Comparison of ENCODE assay signal across 27 mouse cellular contexts in the genomic region with DNA sequence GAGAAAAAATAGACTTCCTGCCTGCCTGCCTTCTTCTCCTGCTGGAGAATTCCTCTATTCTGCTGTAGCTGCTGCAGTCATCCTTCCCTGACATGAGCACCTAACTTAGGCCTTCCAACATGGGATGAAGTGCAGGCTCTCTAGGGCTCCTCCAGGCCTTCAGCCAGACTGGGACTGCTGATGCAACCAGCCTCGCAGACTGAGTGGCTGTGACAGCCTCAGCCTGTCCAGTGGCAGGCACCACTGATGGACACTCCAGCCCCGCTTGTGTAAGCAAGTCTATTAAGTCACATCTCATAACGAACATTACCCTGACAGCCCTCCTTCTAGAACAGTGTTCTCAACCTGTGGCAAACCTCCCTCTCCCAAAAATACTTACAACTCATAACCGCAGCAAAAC. TPM values are rescaled to one million over a fixed set of nuclear protein-coding genes. Genes with fewer than 3 reads are reported as not detected.
DNase-seq lines count a peak whose midpoint lies in the region; ATAC-seq and TF ChIP-seq lines count a peak whose summit lies in the region.
"Had no signal": no experiment of that assay in that cellular context is flagged by ENCODE, and none has a peak within 500 bp of the region (broad histone marks: within the 10 kb centered on the region; RNA-seq: fewer than 3 reads in every experiment).

No protein-coding gene starts in this region.

- H3K4me1 ChIP-seq in lung, postnatal 0 days (ENCODE audit: insufficient read depth, low read depth, low read length) = peaks cover 16% of the 10 kb centered on the region; the same call in 1 of the 2 replicates
- H3K4me1 ChIP-seq in forebrain, postnatal 0 days (ENCODE audit: insufficient read depth) = no peaks in the 10 kb centered on the region

- intact Hi-C loops in left cerebral cortex, postnatal 4 days (cut with DNase I) = no loop called here

- 55% methylated on average over 4 of the region's 4 CpGs for WGBS in lung, postnatal 0 days
- 93% methylated on average over 4 of the region's 4 CpGs for WGBS in forebrain, postnatal 0 days

- no peak overlapping the region for H3K9ac ChIP-seq in lung, postnatal 0 days (replicated peaks; ENCODE audit: low read depth)
- H3K9ac ChIP-seq in forebrain, postnatal 0 days = no peak overlapping the region
- H3K9ac ChIP-seq: forebrain, embryonic 13.5 days; heart, embryonic 12.5 days; heart, embryonic 15.5 days; hindbrain, embryonic 13.5 days had no signal

- DNase-seq in adrenal gland, postnatal 14 days = peak; percentile 63
- no peak for DNase-seq in adrenal gland, adult (ENCODE audit: inconsistent age in 2 of 2, low spot score in 1 of 2)
- peak; percentile 56 for DNase-seq in adipocyte (ENCODE audit: low spot score)
- DNase-seq in lung, postnatal 0 days (ENCODE audit: low spot score) = peak; percentile 87
- DNase-seq in lung, postnatal 25 days (ENCODE audit: low spot score) = peak; percentile 29
- no peak for DNase-seq in left cerebral cortex, postnatal 4 days
- no peak for DNase-seq in forebrain, postnatal 0 days
- no peak for DNase-seq in embryo, embryonic 10 days (ENCODE audit: low spot score)
- DNase-seq: adrenal gland, adult 2 months; adrenal gland, postnatal 25 days; cerebellum, adult 11-12 months; cerebellum, adult 8-10 months; cerebellum, postnatal 10 days; cerebellum, postnatal 36 days; gastrocnemius, postnatal 25 days; heart, adult 18-20 months; heart, postnatal 10 days; heart, postnatal 36 days had no signal

- H3K4me3 ChIP-seq in lung, postnatal 0 days (ENCODE audit: low read depth, low read length) = no peak overlapping the region
- H3K4me3 ChIP-seq in forebrain, postnatal 0 days (ENCODE audit: low read depth, low read length) = no peak overlapping the region
- H3K4me3 ChIP-seq: forebrain, embryonic 10.5 days; forebrain, embryonic 13.5 days; heart, embryonic 12.5 days; heart, embryonic 15.5 days; hindbrain, embryonic 10.5 days; hindbrain, embryonic 13.5 days had no signal

- TF ChIP-seq CTCF in lung, postnatal 0 days (IDR thresholded peaks at IDR 0.05) = no peak
- no peak for TF ChIP-seq CTCF in forebrain, postnatal 0 days (IDR thresholded peaks at IDR 0.05; ENCODE audit: low read depth)

- no peaks in the 10 kb centered on the region for H3K27me3 ChIP-seq in lung, postnatal 0 days (replicated peaks; ENCODE audit: insufficient read depth, low read length)
- no peaks in the 10 kb centered on the region for H3K27me3 ChIP-seq in forebrain, postnatal 0 days (ENCODE audit: insufficient read depth, low read length)
- H3K27me3 ChIP-seq: forebrain, embryonic 13.5 days; heart, embryonic 12.5 days; heart, embryonic 15.5 days had no signal

- TF ChIP-seq EP300 in lung, postnatal 0 days (IDR thresholded peaks at IDR 0.05) = peak; percentile 42; the same call in 1 of the 2 replicates

- H3K4me2 ChIP-seq in lung, postnatal 0 days (replicated peaks; ENCODE audit: low read depth, low read length) = no peak overlapping the region
- H3K4me2 ChIP-seq in forebrain, postnatal 0 days (ENCODE audit: low read depth) = no peak overlapping the region
- H3K4me2 ChIP-seq: forebrain, embryonic 13.5 days; heart, embryonic 12.5 days; heart, embryonic 15.5 days; hindbrain, embryonic 13.5 days had no signal

- H3K36me3 ChIP-seq in lung, postnatal 0 days (ENCODE audit: insufficient read depth, low read length) = no peaks in the 10 kb centered on the region
- no peaks in the 10 kb centered on the region for H3K36me3 ChIP-seq in forebrain, postnatal 0 days (ENCODE audit: insufficient read depth)
- H3K36me3 ChIP-seq: forebrain, embryonic 10.5 days; heart, embryonic 12.5 days; heart, embryonic 15.5 days; hindbrain, embryonic 10.5 days; hindbrain, embryonic 13.5 days had no signal

- H3K27ac ChIP-seq in lung, postnatal 0 days (ENCODE audit: low read length) = no peak overlapping the region
- H3K27ac ChIP-seq in forebrain, postnatal 0 days (ENCODE audit: low read depth, low read length) = no peak overlapping the region
- H3K27ac ChIP-seq: forebrain, embryonic 10.5 days; forebrain, embryonic 13.5 days; heart, embryonic 15.5 days; hindbrain, embryonic 10.5 days; hindbrain, embryonic 13.5 days had no signal

- peak; percentile 74 for ATAC-seq in lung, postnatal 0 days
- no peak for ATAC-seq in forebrain, postnatal 0 days
- ATAC-seq: activated CD4-positive, CD25-positive, alpha-beta regulatory T cell, adult 4 months; forebrain, embryonic 13.5 days; forebrain, embryonic 16.5 days; hindbrain, embryonic 16.5 days had no signal

- H3K9me3 ChIP-seq in lung, postnatal 0 days (ENCODE audit: low read length) = no peaks in the 10 kb centered on the region
- H3K9me3 ChIP-seq in forebrain, postnatal 0 days (ENCODE audit: low read length) = no peaks in the 10 kb centered on the region
- H3K9me3 ChIP-seq: heart, embryonic 15.5 days; hindbrain, embryonic 13.5 days had no signal

RNA-seq across cellular contexts. Expression of a gene that starts 2.2 kb away (rescaled TPM):
- total RNA-seq in adrenal gland, postnatal 14 days (2021) = 822 and 851 TPM in 2 replicates
- 119 TPM in 2 replicates for polyA plus RNA-seq in lung, postnatal 0 days (2015; fragmentation: Nextera tagmentation; extraction: Ambion mirVana)
- 10 to 100 TPM; 16.5 to 18.2 TPM for total RNA-seq in left cerebral cortex, postnatal 4 days (2021)
- 14.0 and 21.0 TPM in 2 replicates for total RNA-seq in forebrain, postnatal 0 days (2014; rRNA removed)
- polyA plus RNA-seq in forebrain, postnatal 0 days (2015; fragmentation: Nextera tagmentation; extraction: Ambion mirVana) = 30.3 and 33.0 TPM in 2 replicates

RNA-seq across cellular contexts. Expression of a gene that starts 28.9 kb away (rescaled TPM):
- 17.8 and 22.7 TPM in 2 replicates for total RNA-seq in adrenal gland, postnatal 14 days (2021)
- 1.5 and 1.8 TPM in 2 replicates for polyA plus RNA-seq in lung, postnatal 0 days (2015; fragmentation: Nextera tagmentation; extraction: Ambion mirVana)
- total RNA-seq in left cerebral cortex, postnatal 4 days (2021) = 10 to 100 TPM; 13.1 to 14.4 TPM
- total RNA-seq in forebrain, postnatal 0 days (2014; rRNA removed) = 10.7 and 14.7 TPM in 2 replicates
- 8.7 and 11.0 TPM in 2 replicates for polyA plus RNA-seq in forebrain, postnatal 0 days (2015; fragmentation: Nextera tagmentation; extraction: Ambion mirVana)

Comparison
In these comparisons a context has a peak if more than half of its experiments do, and no peak if none do; other contexts are left out.
1. DNase-seq: peak in adrenal gland, postnatal 14 days (single experiment), adipocyte (single experiment), lung, postnatal 0 days (single experiment) and lung, postnatal 25 days (single experiment); none in adrenal gland, adult (0 of 2), left cerebral cortex, postnatal 4 days (single experiment), forebrain, postnatal 0 days (single experiment) and embryo, embryonic 10 days (single experiment).
2. RNA of a gene that starts 2.2 kb away (total RNA-seq): 822 to 851 TPM in adrenal gland, postnatal 14 days; 14.0 to 21.0 TPM in forebrain, postnatal 0 days and 16.5 to 18.2 TPM in left cerebral cortex, postnatal 4 days; every median in the first group is over 10 times any median in the second.